Mouse (Mus musculus): ENCODE data around the gene Gm4301. TPM values are rescaled to one million over a fixed set of nuclear protein-coding genes. Genes with fewer than 3 reads are reported as not detected.

Gm4301 gene
- total RNA-seq (2023), result not detected

GRCm38 (mm10) chr10:100335376-100335775, at the start of gene Gm4301:
Gm4301 (plus strand) TSS chr10:100335676.

GRCm38 (mm10) chr10:100340536-100340935, 5.1 kb downstream of the Gm4301 start, which contains the start of gene Gm4302:
Gm4302 (plus strand) TSS chr10:100340836.

GRCm38 (mm10) chr10:100345672-100346071, 10.2 kb downstream of the Gm4301 start, which contains the start of gene Gm4303:
Gm4303 (plus strand) TSS chr10:100345972.

GRCm38 (mm10) chr10:100350793-100351192, 15.3 kb downstream of the Gm4301 start, which contains the start of gene Gm4305:
Gm4305 (plus strand) TSS chr10:100351093.

GRCm38 (mm10) chr10:100361038-100361437, 25.6 kb downstream of the Gm4301 start, which contains the start of gene Gm4307:
Gm4307 (plus strand) TSS chr10:100361338.

GRCm38 (mm10) chr10:100382460-100382859, 47.0 kb downstream of the Gm4301 start, which contains the start of gene Gm4312:
Gm4312 (minus strand) TSS chr10:100382560.

Other genes starting within 250 kb of the Gm4301 start
- not detected for gene Gm4302, start 5.2 kb downstream of the Gm4301 start, total RNA-seq (2023)
- gene Gm4303, start 10.3 kb downstream of the Gm4301 start, total RNA-seq (2023), result not detected
- gene Gm4305, start 15.4 kb downstream of the Gm4301 start, total RNA-seq (2023), result not detected
- not detected for gene Gm4307, start 25.7 kb downstream of the Gm4301 start, total RNA-seq (2023)
- gene Gm4312, start 46.9 kb downstream of the Gm4301 start, total RNA-seq (2023), result not detected
- gene Tmtc3, start 151.7 kb downstream of the Gm4301 start, total RNA-seq (2023), result 1 to 10 TPM; 4.4 to 5.7 TPM
- 1 to 10 TPM; 3.8 to 3.9 TPM for gene Cep290, start 151.9 kb downstream of the Gm4301 start, total RNA-seq (2023)

All from neutrophil, adult 59 days (primary cell).